Mouse (Mus musculus): Measurements from ENCODE around the gene 4930578G10Rik. TPM values are rescaled to one million over a fixed set of nuclear protein-coding genes. Genes with fewer than 3 reads are reported as not detected.

The 4930578G10Rik gene
- polyA plus RNA-seq (2012; rRNA removed) = not detected in 2 replicates

DNA sequence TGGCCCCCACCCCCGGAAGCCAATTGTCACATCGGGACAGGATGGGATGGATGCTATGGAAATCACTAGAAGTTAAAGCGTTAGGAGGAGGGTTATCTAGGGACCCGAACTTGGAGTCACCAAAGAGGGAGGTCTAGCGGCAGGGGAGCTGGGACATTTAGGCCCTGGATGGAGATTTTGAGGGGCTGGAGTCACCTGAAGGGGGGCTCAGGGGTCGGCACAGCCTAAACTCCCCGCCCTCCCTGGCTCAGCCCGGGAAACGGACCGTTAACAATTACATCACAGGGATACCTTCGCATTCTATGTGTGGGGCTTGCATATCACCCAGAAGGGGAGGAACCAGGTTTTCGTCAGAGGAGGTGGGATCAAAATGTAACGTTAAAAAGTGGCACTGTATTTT lies at the start of gene 4930578G10Rik:
Gene 4930578G10Rik, plus strand, starts transcription at position 301 of the 400 bp plus-strand sequence.

DNA sequence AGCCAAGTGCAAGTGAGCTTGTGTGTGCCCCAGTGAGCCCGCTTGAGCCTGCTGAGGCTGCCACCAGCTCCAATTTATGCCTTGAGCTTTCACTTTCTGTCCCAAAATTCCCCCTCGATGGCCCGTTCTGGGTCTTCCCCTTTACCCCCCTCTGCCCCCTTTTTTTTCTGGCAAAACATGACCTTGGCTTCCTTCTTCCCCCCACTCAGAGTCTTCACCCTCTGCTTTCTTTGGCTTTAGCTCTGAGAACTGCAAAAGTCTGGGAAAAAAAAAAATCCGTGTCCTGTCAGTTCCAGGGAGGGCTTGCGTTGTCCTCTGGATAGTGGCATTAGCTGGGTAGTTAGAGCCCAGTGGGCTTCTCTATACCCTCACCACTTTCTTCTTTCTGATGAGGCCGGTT lies 21.1 kb downstream of the 4930578G10Rik start, which contains the start of gene Ccl19:
Gene Ccl19, minus strand, starts transcription at position 101 of the 400 bp plus-strand sequence.

DNA sequence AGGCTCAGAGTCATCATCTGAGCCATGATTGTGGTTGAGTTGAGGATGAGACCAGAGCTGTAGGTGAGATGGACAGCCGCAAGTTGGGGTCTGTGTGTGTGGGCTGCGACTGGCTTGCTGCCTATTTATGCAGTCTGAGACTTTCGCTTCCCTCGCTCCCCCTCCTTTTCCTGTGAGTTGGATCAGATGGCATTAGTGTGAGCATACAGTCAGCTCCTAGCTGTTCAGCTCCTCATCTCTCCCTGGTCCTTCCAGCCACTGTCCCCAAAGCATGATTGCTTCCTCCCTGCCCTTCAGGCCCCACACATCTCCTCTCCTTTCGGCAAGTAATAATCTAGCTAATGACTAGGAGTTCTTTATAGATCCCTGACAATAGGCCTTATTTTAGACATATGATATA lies 38.5 kb downstream of the 4930578G10Rik start, which contains the start of gene Ccl21a:
Gene Ccl21a, minus strand, starts transcription at position 101 of the 400 bp plus-strand sequence.

DNA sequence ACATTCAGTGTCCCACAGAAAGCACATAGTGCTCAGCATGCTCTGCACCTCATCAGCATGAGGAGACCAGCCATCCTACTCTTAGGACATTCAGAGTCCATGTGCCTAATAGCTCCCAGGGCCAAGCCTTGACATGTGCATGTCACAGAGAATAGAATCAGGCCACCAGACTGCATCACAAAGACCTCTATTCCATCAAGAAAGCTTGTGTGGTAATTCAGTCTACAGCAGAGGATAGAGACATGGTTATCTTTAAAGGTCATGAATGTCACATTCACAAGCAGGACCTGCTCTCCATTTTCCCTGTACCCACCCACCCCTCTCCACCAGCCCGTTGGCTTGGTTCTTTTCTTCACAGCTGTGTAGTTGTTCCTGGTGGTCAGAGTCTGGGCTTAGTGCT lies 118.4 kb downstream of the 4930578G10Rik start, which contains the start of gene Fam205a1:
Gene Fam205a1, minus strand, starts transcription at position 101 of the 400 bp plus-strand sequence.

DNA sequence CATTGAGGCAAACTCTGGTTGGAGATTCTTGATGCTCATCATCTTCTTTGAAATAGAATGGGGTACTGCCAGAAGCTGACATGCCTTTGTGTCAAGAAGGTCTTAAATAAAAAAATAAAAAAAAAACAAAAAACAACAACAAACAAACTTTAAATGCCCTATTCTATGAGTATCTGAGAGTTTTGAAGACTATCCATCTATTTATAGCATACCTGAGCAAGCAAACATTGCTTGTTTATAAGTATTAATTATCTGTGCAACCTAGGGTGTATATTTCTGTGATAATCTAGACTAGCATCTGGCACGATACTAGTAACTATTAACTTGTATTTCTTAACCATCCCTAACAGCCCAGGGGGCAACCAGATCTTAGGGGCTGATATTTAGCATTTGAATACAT lies 121.3 kb downstream of the 4930578G10Rik start, which contains the start of gene Gm12394:
Gene Gm12394, minus strand, starts transcription at position 101 of the 400 bp plus-strand sequence.

DNA sequence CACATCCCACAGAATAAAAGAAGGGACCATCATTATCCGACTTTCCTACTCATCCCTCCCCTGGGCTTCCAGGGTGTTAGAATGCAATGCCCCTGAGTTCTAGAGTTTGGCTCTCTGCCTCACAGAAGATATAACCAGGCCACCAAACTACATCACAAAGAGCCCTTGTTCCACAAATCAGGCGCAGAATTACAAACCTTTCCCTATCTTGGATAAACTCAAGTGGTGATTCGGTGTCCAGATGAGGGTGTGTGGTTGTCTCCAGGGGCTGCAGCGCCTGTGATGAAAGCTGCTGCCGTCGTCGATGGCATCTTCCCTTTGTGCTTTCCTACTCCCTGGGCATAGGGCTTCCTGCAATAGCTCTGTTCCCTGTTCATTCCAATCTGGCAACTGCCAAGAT lies 138.8 kb downstream of the 4930578G10Rik start, which contains the start of gene Fam205c:
Gene Fam205c, minus strand, starts transcription at position 101 of the 400 bp plus-strand sequence.

Other genes starting within 250 kb of the 4930578G10Rik start
- gene Fam205a2, start 207.4 kb upstream of the 4930578G10Rik start, polyA plus RNA-seq (2012; rRNA removed) = not detected in 2 replicates
- not detected in 2 replicates for gene Gm10591, start 123.3 kb upstream of the 4930578G10Rik start, polyA plus RNA-seq (2012; rRNA removed)
- not detected in 2 replicates for gene Gm2564, start 105.8 kb upstream of the 4930578G10Rik start, polyA plus RNA-seq (2012; rRNA removed)
- gene Ccl27b, start 80.3 kb upstream of the 4930578G10Rik start, polyA plus RNA-seq (2012; rRNA removed) = not detected in 2 replicates
- gene Il11ra2, start 73.7 kb upstream of the 4930578G10Rik start, polyA plus RNA-seq (2012; rRNA removed) = not detected in 2 replicates
- gene Ccl19, start 21.0 kb downstream of the 4930578G10Rik start, polyA plus RNA-seq (2012; rRNA removed) = not detected in 2 replicates
- gene Ccl21a, start 38.4 kb downstream of the 4930578G10Rik start, polyA plus RNA-seq (2012; rRNA removed) = 0.02 and 0.17 TPM in 2 replicates
- 0.11 and 0.25 TPM in 2 replicates for gene Fam205a1, start 118.3 kb downstream of the 4930578G10Rik start, polyA plus RNA-seq (2012; rRNA removed)
- not detected in 2 replicates for gene Gm12394, start 121.2 kb downstream of the 4930578G10Rik start, polyA plus RNA-seq (2012; rRNA removed)
- 0.03 and 0.06 TPM in 2 replicates for gene Fam205c, start 138.7 kb downstream of the 4930578G10Rik start, polyA plus RNA-seq (2012; rRNA removed)
- 0.09 TPM in 2 replicates for gene Phf24, start 181.1 kb downstream of the 4930578G10Rik start, polyA plus RNA-seq (2012; rRNA removed)
- gene Dnajb5, start 214.3 kb downstream of the 4930578G10Rik start, polyA plus RNA-seq (2012; rRNA removed) = 0.85 and 0.96 TPM in 2 replicates
- gene 1700022I11Rik, start 234.1 kb downstream of the 4930578G10Rik start, polyA plus RNA-seq (2012; rRNA removed) = 0.06 TPM in 1 of 2 replicates, not detected in the other

Data from liver, embryonic 14 days (tissue).